Mouse (Mus musculus) cerebral cortex, adult 2 months (tissue): ENCODE measurements around the gene Pgbd5.

ENCODE experiments used
- WGBS: fragments of 180-500 bp; shearing (Covaris S2); methylation state at CpG from one replicate; pipeline ENCODE4 v1.1.7; 2018; 5-methylcytosine and 5-hydroxymethylcytosine counted together

Pgbd5 gene

DNA sequence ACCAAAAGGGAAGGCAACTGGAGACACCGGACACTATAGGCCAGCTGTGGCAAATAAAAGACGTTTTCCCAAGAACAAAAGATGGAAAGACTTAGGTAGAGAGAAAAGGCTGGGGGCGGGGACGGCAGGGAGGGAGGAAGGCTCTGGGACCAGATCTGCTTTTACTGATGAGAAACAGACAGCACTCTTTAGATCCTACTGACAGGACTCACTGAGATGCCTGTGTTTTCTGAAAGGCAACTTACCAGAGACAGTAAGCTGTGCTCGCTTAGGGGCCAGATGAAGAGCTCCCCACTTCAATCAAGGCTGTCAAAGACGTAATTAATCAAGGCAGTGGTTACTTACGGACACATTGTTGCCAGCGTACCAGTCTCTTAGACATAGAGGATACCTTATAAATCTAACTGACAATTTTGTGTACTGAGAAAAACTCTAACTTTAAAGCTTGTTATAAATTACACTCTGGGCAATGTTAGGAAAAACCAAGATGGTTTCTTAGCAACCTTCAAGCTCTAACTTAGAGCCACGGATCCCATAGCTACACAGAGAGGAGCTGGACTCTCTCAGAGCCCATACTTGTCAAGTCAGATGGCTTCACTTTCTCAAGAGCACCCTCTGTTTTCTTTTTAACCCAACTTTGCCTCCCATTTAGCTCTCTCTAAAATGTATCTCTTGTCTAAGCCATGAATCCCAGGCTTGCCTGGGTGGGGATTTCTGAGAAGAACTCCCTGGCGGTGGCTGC, 47.0 kb downstream of the Pgbd5 start:
- 49% methylated on average over 10 of the region's 10 CpGs for WGBS

DNA sequence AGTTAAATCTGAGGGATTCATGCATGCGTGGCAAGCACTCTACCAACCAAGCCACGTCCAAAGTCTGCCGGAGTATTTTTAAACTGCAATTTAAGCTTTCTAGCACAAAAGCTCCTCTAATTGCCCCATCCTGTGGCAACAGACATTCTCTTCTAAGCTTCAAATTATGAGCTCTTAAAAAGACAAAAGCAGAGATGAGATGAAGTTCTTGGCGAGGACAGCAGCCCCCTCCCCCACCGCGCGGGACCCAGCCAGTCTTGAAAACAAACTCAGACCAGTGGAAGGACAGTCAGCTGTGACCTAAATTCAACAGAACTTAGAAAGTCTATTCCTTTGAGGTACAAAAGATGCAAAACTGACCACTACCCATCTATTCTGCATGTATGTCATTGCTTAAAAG, 48.3 kb downstream of the Pgbd5 start:
- 35% methylated on average over 7 of the region's 7 CpGs for WGBS

DNA sequence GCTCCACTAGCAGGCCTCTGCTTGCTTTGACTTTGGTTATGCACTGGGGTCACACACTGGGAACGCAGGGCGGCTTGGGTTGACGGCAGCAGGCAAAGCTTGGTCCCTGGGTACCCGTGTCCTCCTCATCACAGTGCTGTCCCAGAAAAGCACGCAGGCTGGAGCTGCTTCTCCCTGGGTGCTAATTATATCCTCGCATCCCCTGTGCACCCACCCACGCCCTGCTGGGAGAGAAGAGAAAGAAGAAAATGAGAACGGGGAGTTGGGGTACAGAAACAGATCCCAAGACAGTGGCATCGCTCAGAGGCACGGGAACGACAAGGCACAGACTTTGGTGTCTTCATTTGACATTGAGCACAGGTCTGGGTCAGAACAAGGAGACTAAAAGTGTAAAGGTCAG, 50.0 kb downstream of the Pgbd5 start:
- 35% methylated on average over 11 of the region's 11 CpGs for whole genome bisulfite sequencing

DNA sequence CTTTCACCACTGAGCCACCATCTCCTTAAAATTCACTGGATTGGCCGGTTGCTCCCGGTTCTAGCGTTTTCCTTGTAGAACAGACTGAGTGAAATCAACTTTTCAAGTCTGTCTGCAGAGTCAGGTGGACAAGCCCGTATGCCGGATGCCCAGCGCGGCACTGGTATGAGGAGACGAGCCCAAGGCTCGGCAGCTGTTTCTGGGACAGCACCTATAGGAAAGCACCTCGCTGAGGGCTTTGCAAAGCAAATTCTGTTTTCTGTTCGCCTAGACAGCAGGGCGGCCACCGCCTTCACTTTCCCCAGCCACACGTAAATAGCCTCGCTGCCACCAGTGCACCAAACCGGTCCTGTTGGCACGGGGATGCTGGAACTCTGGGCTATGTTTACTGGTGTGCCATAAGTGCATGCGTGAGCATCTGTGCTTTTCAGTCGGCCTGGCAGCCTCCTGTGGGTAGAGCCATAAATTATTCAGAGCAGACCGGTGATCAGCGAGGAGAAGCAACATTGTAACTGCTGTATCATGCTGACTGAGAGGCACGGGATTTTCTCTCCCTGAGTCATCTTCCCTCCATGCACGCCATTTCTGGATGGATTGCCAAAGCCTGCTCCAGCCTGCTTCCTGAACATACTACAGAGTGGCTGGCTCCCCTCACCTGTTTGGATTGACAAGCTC, 53.1 kb downstream of the Pgbd5 start:
- WGBS: 47% methylated on average over 23 of the region's 23 CpGs

DNA sequence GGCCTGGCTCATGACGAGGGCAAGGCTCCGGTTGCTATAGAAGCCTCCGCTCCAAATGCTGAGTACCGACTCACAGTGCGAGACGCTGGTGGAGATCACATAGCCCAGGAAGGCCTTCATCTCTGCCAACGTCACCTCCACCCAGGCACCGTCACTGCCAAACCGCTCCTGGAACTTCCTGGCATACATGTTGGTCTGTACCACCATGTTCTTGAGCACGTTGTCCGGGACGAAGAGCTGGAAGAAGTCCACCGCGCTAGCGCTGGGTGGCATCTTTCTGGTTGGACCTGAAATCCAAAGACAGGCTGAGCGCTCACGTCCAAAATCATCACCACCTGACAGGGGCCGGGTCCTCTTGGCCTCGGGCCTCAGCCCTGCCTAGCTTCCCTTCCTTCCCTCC, 55.1 kb downstream of the Pgbd5 start:
- 76% methylated on average over 19 of the region's 19 CpGs for WGBS

DNA sequence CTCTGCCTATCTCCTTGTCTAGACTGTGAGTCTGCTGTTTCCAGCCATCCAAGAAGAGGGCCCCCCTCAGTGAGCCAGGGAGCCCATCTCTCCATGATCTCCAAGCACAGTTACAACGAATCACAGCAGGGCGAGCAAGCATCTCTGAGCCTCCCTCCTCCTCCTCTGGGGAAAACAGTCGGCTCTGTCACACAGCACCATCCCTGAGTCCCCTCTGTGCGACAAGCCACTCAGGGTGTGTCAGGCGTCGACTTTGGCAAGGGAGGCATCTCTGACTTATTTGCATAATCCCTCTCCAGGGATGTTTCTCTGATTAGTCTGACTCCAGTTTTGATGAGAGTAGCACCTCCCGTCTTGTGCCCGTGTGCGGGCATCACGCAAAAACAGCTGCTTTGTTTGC, 57.2 kb downstream of the Pgbd5 start:
- WGBS: 23% methylated on average over 10 of the region's 10 CpGs

DNA sequence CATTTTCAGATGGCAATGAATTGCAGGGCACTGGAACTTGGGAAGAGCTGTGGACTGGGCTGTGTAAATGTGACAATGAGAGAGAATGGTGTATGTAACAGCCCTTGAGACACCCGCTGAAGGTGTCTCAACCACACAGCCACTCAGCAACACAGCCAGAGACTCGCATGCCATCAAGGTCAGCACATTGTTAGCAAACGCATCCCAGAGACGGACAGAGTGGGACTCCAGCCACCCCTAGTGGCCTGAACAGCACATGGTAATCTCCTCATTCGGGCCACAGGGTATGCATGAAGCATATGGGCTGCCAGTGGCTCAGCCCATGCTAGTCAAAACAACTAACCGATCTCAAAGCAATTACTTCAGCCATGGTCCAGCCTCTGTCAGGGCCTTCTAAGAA, 60.2 kb downstream of the Pgbd5 start:
- 61% methylated on average over 6 of the region's 6 CpGs for WGBS

DNA sequence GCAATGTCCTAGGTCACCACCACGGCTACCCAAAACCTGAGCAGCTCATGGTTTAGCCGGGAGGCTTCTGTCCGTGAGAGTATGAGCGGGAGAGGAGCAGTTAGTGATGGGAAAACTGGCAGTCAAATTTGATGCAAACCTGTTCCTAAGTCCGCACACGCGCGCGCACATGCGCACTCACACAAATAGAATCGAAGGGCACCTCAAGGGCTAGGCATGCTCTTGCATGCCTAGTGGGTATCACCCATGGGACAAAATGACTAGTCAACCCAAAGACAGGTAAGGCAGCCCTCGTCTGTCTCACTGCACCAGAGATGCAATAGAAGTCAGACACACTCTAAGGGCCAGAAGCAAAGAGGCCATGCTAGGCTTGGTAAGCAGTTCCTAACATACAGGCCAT, 63.1 kb downstream of the Pgbd5 start:
- 93% methylated on average over 12 of the region's 12 CpGs for WGBS

DNA sequence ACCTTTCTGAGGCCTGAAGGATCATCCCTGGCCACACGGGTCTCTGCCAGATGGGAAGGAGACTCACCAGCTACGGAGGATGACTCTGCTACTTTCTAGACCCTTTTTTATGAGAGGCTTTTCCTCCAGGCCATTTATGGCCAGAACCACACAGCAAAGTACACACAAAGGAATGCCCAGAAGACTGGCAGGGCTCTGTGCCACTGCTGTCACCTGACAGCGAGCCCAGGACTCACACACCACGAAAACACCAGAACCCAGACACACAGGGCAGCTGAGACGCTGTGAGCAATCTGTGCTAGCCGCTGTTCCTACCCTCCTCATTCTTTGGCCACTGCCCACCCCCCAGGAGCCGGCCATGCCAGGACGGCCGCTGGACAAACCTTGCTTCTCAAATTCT, 63.7 kb downstream of the Pgbd5 start:
- 61% methylated on average over 9 of the region's 9 CpGs for WGBS

DNA sequence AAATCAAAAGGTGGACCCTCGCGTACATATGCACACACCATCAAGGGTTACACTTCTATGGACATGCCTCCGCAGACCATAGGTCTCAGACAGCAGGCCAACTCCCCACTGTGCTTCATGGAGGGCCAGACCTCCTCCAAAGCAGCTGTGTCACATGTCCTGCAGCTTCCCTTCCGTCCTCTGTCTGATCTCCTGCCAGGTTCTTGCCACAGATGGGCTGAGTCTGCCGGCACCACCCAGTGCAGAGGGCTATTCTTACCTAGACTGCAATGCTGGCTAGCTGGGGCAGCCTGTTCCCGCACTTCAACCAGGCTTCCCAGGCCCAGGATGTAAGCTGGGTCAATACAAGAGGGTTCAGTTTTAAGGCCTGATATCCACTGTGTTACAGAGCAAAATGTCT, 64.3 kb downstream of the Pgbd5 start:
- WGBS: 43% methylated on average over 6 of the region's 6 CpGs

DNA sequence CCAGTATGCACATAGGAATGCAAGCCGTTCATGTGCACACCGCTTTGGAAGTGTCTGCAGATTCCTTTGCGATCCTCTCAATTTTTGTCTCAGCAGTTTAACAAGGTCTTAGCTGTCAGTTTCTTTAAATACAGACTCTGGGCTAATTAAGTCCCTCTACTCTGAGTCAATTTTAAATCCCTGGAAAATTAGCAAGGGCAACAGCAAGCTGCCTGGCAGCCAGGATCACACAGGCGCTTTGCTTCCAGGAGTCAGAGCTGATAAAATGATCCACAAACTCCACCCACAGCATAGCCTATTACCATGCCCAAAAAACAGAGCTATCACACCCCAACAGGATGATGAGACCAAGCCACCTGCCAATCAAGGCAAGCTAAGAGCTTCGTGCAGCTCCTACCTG, 65.7 kb downstream of the Pgbd5 start:
- WGBS: 44% methylated on average over 5 of the region's 5 CpGs

DNA sequence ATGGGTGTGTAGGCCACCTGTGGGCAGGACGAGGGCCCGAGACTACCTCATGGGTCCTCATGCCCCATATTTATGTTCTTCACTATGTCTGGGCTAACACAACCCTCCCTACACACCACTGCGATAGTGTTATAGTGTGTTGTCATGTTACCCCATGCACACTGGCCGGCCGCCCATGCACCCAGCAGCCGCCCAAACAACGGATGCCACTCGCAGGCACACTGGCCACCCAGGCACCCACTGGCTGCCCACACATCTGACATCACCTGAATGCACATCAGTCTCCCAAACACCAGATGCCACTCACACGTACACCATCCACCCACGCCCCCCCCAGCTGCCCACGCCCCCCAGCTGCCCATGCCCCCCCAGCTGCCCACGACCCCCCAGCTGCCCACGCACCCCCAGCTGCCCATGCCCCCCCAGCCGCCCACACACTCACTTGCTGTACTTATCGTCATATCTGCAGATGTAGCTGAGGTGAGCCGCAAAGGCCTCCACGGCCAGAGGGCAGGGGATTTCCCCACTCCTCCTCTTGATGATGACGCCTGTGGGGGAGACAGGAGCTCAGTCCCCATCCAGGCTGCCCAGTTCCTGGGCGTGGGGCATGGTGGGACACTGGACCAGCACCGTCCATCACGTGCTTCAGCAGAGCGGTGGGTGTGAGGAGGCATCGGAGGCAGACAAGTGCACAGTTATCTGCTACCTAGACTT, 67.9 kb downstream of the Pgbd5 start:
- WGBS: 65% methylated on average over 23 of the region's 23 CpGs

DNA sequence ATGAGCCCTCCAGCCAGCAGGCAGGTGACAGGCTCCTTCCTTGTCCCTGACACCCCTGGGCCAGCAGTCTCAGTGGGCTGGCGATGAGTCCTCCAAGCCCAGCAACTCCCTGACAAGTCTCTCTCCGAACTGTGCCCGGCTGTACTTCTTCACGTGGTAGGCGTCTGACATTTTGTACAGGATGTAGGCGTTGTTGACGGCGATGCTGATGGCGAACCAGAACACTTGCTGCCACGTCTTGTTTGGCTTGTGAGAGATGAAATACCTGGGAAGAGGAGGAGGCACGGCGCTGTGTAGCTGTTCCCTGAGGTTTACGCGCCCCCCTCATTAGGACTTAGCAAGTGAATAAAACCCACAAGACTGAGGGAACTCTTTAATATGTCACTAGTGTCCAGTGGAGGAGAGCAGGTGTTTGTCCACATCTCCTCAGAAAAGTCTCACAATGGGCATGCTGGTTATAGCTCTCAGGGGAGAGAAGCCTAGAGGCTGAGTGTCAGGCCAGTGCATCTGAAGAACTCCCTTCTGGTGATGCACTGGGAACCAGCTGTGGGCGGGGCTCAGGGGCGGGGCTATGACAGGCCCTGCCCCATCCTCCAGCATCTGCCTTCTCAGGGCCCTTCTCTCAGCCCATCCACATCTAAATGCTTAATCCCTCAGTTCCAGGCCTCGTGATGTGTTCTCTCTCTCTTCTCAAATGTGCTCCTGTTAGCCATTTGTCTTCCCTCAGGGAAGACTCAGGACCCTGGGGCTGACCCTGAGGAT, 68.9 kb downstream of the Pgbd5 start:
- WGBS: 59% methylated on average over 17 of the region's 17 CpGs

DNA sequence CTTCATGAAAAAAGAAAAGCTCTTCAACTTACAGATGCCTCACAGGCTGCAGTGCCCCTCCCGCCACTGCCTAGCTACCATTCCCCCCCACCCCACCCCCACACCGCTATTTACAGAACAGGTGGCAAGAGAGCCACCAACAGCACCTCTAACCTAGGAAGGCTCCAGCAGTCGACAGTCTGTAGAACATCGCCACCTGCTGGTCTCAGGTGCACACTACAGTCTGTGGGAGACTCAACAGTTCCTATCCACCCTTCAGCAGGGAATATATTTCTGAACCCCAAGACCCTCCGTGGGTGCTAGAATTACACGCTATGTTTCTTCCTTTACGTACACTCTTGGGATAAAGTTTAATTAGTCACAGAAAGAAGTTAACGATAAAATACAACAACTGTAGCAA, 71.2 kb downstream of the Pgbd5 start:
- WGBS: 15% methylated on average over 8 of the region's 8 CpGs

DNA sequence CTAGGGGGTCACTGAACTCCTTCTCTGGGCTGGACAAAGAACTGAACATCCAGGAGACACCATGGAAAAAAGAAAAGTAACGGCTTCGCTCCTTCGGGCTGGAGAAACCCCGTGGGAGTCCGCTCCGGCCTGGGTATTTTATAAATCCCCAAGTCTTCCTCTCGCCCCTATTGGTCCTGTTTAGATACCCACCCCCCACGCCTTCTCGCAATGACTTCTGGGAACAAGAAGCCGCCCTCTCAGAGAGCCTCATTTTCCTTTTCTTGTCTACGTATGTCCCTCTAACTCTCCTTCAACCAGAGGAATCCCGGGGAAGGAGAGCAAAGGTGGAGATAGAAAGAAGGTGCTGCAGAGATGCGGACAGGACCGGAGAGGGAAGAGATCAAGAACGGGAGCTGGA, 76.1 kb downstream of the Pgbd5 start:
- WGBS: 94% methylated on average over 15 of the region's 15 CpGs

DNA sequence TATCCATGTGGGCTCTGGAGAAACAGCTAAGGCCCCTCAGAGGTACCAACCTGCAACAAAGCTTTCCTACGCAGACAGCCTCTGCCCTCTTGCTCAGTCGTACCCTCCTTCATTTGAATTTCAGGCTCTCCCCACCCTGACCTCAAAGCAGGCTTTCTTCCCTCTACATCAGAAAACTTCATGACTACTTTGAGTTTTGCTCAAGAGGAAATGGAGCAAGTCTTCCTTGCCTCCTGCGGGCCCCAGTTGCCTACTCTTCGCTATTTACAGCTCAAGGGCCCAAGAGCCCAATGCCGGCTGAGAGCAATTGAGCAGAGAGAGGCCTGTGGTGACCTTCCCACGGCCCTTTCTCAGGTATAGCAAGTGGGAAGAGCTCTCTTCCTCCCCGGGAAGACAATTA, 76.9 kb downstream of the Pgbd5 start:
- WGBS: 83% methylated on average over 7 of the region's 7 CpGs

DNA sequence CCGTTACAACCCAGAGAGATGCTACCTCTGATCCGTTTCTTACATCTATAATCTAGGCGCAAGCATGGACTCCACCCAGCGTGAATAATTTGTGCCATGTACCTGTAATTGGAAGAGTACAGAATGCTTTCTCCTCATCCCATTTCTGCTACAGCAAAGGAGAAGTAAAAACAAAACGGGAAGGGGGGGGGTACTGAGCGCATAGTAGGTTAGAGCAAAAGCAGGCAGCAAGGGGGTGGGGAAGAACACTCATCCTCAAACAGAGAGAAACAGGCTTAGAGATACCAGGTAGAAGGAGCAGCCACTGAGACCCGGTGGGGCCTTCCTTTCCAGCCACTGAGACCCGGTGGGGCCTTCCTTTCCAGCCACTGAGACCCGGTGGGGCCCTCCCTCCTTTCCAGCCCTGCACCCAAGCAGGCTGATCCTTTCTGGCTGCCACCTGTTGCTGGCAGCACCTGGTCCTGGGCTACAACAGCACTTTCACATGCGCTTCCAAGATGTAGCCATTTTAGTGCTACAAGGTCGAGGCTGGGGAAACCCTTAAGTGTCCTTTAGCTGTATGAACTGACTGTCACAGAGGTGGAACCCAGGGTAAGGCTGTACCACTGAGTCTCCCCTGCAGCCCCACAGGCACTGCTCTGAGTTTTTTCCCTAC, 77.6 kb downstream of the Pgbd5 start:
- WGBS: 81% methylated on average over 11 of the region's 11 CpGs

DNA sequence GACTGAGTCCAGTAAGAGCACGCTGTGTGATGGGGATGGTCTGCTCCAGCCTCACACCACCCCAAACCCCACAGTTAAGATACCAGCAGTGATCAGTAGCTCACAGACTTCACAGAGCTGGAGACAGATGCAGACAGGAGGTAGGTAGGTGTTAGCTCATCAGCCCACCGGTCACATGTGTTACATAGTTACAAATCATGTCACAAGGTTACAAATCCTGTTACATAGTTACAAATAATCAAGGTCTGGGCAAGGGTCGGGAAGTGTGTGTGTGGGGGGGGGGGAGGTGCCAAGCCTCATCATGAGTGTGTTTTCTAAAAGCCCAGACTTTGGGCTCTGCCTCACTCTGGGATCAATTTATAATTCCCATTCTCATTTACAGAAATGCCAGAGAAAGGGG, 78.5 kb downstream of the Pgbd5 start:
- WGBS: 64% methylated on average over 3 of the region's 3 CpGs

DNA sequence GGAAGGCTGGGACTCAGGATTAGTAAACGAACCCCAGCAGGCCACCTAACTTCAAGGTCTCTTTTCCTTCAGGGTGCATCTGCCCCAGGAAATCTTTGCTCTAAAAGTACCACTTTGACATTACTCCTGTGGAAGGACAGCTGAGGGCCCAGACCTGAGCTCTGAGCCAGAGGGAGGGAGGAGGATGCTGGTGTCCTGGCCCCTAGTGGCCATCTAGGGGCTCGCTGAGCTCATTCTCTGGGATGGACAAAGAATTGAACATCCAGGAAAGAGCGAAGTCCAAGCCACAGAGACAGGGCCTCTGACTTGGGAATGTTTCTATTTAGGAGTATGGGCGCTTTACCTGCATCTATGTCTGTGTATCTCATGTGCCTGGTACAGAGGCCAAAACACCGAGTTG, 87.8 kb downstream of the Pgbd5 start:
- WGBS: 72% methylated on average over 5 of the region's 5 CpGs

DNA sequence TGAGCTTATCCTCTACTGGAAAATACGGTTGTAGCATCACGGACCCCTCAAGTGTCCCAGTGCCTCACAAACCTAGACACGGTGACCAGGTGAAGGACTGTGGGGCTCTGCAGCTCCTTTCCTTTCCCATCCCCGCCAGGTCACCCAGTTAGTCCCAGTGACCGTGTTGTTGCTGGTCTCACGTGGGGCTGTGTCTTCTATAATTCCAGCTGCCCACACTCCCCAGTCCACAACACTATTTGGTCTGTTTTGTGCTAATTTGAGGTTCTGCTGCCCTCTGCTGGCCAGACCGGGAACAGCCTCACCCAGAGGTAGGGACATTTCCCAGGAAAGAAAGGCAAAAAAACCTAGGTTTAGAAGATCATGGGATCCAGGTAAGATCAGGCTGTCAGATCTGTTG, 89.8 kb downstream of the Pgbd5 start:
- 36% methylated on average over 7 of the region's 7 CpGs for WGBS

DNA sequence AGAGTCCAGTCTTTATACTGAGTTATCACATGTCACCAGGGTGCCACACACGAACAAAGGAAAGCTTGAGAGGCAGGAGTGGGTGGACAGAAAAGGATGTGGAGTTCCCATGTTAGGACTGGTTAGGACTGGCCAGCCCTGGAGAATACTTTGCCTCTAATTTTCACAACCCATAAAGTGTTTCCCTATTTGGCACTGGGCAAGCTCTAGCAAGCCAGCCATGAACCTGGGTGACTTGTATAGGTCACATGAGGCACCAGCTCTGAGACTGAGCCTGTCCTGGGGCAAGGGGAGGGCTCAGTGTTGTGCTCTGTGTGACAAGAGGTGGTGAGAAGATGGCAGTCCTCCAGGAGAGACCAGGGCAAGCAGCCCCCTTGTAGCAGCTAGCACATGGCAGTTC, 91.4 kb downstream of the Pgbd5 start:
- 23% methylated on average over 1 of the region's 1 CpGs for WGBS
